8 mouse cellular contexts compared by ENCODE assay signal in genomic region chr7:45437521-45438276, GRCm38 (mm10). TPM values are rescaled to one million over a fixed set of nuclear protein-coding genes. Genes with fewer than 3 reads are reported as not detected.
DNase-seq lines count a peak whose midpoint lies in the region; ATAC-seq and TF ChIP-seq lines count a peak whose summit lies in the region.

TSS of gene Ruvbl2 (minus strand) at chr7:45438096.

- peak within 1 kb of the TSS; percentile 18 for H3K4me2 ChIP-seq in intestine, embryonic 14.5 days (ENCODE audit: low read length)
- H3K4me2 ChIP-seq in limb, embryonic 12.5 days = peak within 1 kb of the TSS; percentile 48
- H3K4me2 ChIP-seq in midbrain, embryonic 12.5 days (replicated peaks) = 0 out of 2 replicates have a peak within 1 kb of the TSS, but pooled peaks have one; percentile 6

- DNase-seq in frontal cortex, adult 2 months (ENCODE audit: extremely low spot score in 1 of 2, low spot score in 1 of 2) = no peak
- no peak for DNase-seq in frontal cortex, postnatal 14 days (ENCODE audit: low spot score in 2 of 2)
- peak; percentile 81 for DNase-seq in gastrocnemius, postnatal 25 days
- DNase-seq in intestine, embryonic 14.5 days (ENCODE audit: low spot score) = no peak
- DNase-seq in frontal cortex, postnatal 10 days (ENCODE audit: low spot score in 2 of 2) = no peak

- no peak within 1 kb of the TSS for H3K9ac ChIP-seq in intestine, embryonic 14.5 days (ENCODE audit: low read length)
- H3K9ac ChIP-seq in limb, embryonic 12.5 days (replicated peaks) = peak within 1 kb of the TSS; percentile 13; the same call in 1 of the 2 replicates
- H3K9ac ChIP-seq in midbrain, embryonic 12.5 days (replicated peaks) = peak within 1 kb of the TSS; percentile 28; the same call in 1 of the 2 replicates

- TF ChIP-seq CTCF in bone marrow macrophage, adult 2 months (IDR thresholded peaks at IDR 0.05; ENCODE audit: low read depth, low read length) = no peak

- no peaks in the 10 kb centered on the region for H3K27me3 ChIP-seq in intestine, embryonic 14.5 days (replicated peaks; ENCODE audit: control insufficient read depth, insufficient read depth, low read length)
- H3K27me3 ChIP-seq in limb, embryonic 12.5 days = no peaks in the 10 kb centered on the region
- no peaks in the 10 kb centered on the region; the same call in 1 of the 2 replicates for H3K27me3 ChIP-seq in midbrain, embryonic 12.5 days

- no peak within 1 kb of the TSS for H3K27ac ChIP-seq in bone marrow macrophage, adult 2 months (ENCODE audit: insufficient read depth, low read depth, low read length)
- H3K27ac ChIP-seq in intestine, embryonic 14.5 days (ENCODE audit: low read depth) = no peak within 1 kb of the TSS
- peak within 1 kb of the TSS; percentile 24; the same call in 1 of the 2 replicates for H3K27ac ChIP-seq in limb, embryonic 12.5 days
- no peak within 1 kb of the TSS for H3K27ac ChIP-seq in midbrain, embryonic 12.5 days (replicated peaks)

- H3K4me3 ChIP-seq in bone marrow macrophage, adult 2 months (ENCODE audit: insufficient read depth, low read length) = no peak within 1 kb of the TSS
- no peak within 1 kb of the TSS for H3K4me3 ChIP-seq in intestine, embryonic 14.5 days (ENCODE audit: low read depth, low read length)
- peak within 1 kb of the TSS; percentile 8; the same call in 1 of the 2 replicates for H3K4me3 ChIP-seq in limb, embryonic 12.5 days (replicated peaks)
- H3K4me3 ChIP-seq in midbrain, embryonic 12.5 days = no peak within 1 kb of the TSS

- H3K36me3 ChIP-seq in intestine, embryonic 14.5 days (ENCODE audit: control insufficient read depth, insufficient read depth, low read length) = peaks cover 25% of the 10 kb centered on the region
- H3K36me3 ChIP-seq in limb, embryonic 12.5 days = peaks cover 32% of the 10 kb centered on the region
- peaks cover 25% of the 10 kb centered on the region for H3K36me3 ChIP-seq in midbrain, embryonic 12.5 days

- H3K9me3 ChIP-seq in intestine, embryonic 14.5 days (ENCODE audit: control insufficient read depth, low read length) = no peaks in the 10 kb centered on the region
- H3K9me3 ChIP-seq in limb, embryonic 12.5 days = no peaks in the 10 kb centered on the region
- H3K9me3 ChIP-seq in midbrain, embryonic 12.5 days = no peaks in the 10 kb centered on the region

- ATAC-seq in intestine, embryonic 14.5 days (replicated peaks; ENCODE audit: low FRiP score, low TSS enrichment, low read depth) = no peak
- no peak for ATAC-seq in limb, embryonic 12.5 days (ENCODE audit: insufficient number of reproducible peaks, insufficient read depth, low FRiP score, low TSS enrichment, low read depth)
- ATAC-seq in midbrain, embryonic 12.5 days (ENCODE audit: low FRiP score, low read depth) = no peak

- peaks cover 15% of the 10 kb centered on the region for H3K4me1 ChIP-seq in bone marrow macrophage, adult 2 months (ENCODE audit: control insufficient read depth, insufficient read depth, low read length)
- peaks cover 35% of the 10 kb centered on the region for H3K4me1 ChIP-seq in intestine, embryonic 14.5 days (replicated peaks; ENCODE audit: control insufficient read depth, insufficient read depth, low read length)
- peaks cover 41% of the 10 kb centered on the region for H3K4me1 ChIP-seq in limb, embryonic 12.5 days (replicated peaks)
- H3K4me1 ChIP-seq in midbrain, embryonic 12.5 days = peaks cover 39% of the 10 kb centered on the region

- WGBS in intestine, embryonic 14.5 days = 25% methylated on average over 19 of the region's 19 CpGs
- 12% methylated on average over 19 of the region's 19 CpGs for WGBS in limb, embryonic 12.5 days
- 18% methylated on average over 19 of the region's 19 CpGs for WGBS in midbrain, embryonic 12.5 days

- TF ChIP-seq POLR2A in bone marrow macrophage, adult 2 months (IDR thresholded peaks at IDR 0.05; ENCODE audit: borderline replicate concordance, low read depth, low read length) = no peak

RNA-seq across cellular contexts. Expression of gene Ruvbl2, which starts in this region (rescaled TPM):
- polyA plus RNA-seq in frontal cortex, adult 2 months (2012; rRNA removed) = 46.9 and 47.2 TPM in 2 replicates
- 26.0 and 43.8 TPM in 2 replicates for polyA plus RNA-seq in bone marrow macrophage, adult 2 months (2012; ENCODE audit: insufficient read depth, insufficient read length, missing spikeins)
- 10 to 100 TPM; 23.3 to 23.8 TPM for total RNA-seq in gastrocnemius, postnatal 25 days (2021)
- polyA plus RNA-seq in intestine, embryonic 14.5 days (2014; fragmentation: Nextera tagmentation; extraction: Ambion mirVana) = 164 and 174 TPM in 2 replicates
- polyA plus RNA-seq in limb, embryonic 12.5 days (2016; fragmentation: Nextera tagmentation; extraction: Ambion mirVana) = 155 and 156 TPM in 2 replicates
- polyA plus RNA-seq in midbrain, embryonic 12.5 days (2016; fragmentation: Nextera tagmentation; extraction: Ambion mirVana) = 140 and 153 TPM in 2 replicates
